Mouse (Mus musculus) testis, adult 2 months (tissue): ENCODE data around the gene Samd13.

ENCODE experiments used
- CTCF ChIP-seq: fragments of 200-500 bp; IDR thresholded peaks from 2 replicates; pipeline ENCODE4 v1.5.1; 2012; ENCODE audit warnings: low read depth, mild to moderate bottlenecking, inconsistent platforms, low read length, moderate library complexity; ENCODE audit not compliant: control insufficient read depth, insufficient read depth, insufficient replicate concordance
- POLR2A ChIP-seq: fragments of 200-500 bp; IDR thresholded peaks from 2 replicates; pipeline ENCODE4 v1.6.1; 2012; ENCODE audit warnings: low read depth, mild to moderate bottlenecking, inconsistent platforms, low read length, moderate library complexity; ENCODE audit not compliant: control insufficient read depth

- TF ChIP-seq CTCF (no peak), POLR2A (no peak)
Measured at GRCm38 (mm10) chr3:146649311-146649894, 36.0 kb downstream of the Samd13 start.
